Mouse (Mus musculus) MEL (cell line): ENCODE measurements at regions not wholly inside any gene's neighbourhood (a gene's known extent, or its start where the extent isn't known, plus 50 kb on each side); places are given as distances from the start of the nearest gene placed in this dataset.

Source experiments
- DNase-seq: peaks from one replicate; pipeline ENCODE4 v3.0.0; 2011; ENCODE audit warnings: low read depth, low spot score
- H3K27ac ChIP-seq: 2 replicates; pipeline ENCODE4 v1.5.1; 2012; ENCODE audit warnings: low read depth, mild to moderate bottlenecking, control low read depth, low read length, moderate library complexity; ENCODE audit not compliant: control insufficient read depth
- H3K27me3 ChIP-seq, 2 experiments: fragments of 150-350 bp in 1 of 2; sonication (generic) in 1 of 2; 2 replicates each; pipeline ENCODE4 v1.6.1; 2012; ENCODE audit warnings: low read length in 2 of 2, mild to moderate bottlenecking in 2 of 2, improper control_type of control experiment in 1 of 2, moderate library complexity in 1 of 2; ENCODE audit not compliant: insufficient read depth in 2 of 2, control insufficient read depth in 1 of 2
- H3K36me3 ChIP-seq, 2 experiments: 2 replicates each; pipeline ENCODE4 v1.6.1; 2012 to 2014; ENCODE audit warnings: low read length in 2 of 2, improper control_type of control experiment in 1 of 2, inconsistent platforms in 1 of 2, mild to moderate bottlenecking in 1 of 2; ENCODE audit not compliant: insufficient read depth in 2 of 2, control insufficient read depth in 1 of 2
- H3K4me1 ChIP-seq, 2 experiments: fragments of 150-350 bp in 1 of 2; sonication (generic) in 1 of 2; 2 replicates each; pipeline ENCODE4 v1.6.1; 2012; ENCODE audit warnings: low read length in 2 of 2, improper control_type of control experiment in 1 of 2, mild to moderate bottlenecking in 1 of 2; ENCODE audit not compliant: insufficient read depth in 2 of 2, control insufficient read depth in 1 of 2
- H3K4me3 ChIP-seq, 2 experiments: fragments of 150-350 bp in 1 of 2; sonication (generic) in 1 of 2; 2 replicates each; pipeline ENCODE4 v1.5.1; 2012; ENCODE audit warnings: low read depth in 2 of 2, low read length in 2 of 2, mild to moderate bottlenecking in 2 of 2, moderate library complexity in 2 of 2, control low read depth in 1 of 2, improper control_type of control experiment in 1 of 2; ENCODE audit not compliant: control insufficient read depth in 1 of 2, insufficient read depth in 1 of 2
- H3K79me2 ChIP-seq: 2 replicates; pipeline ENCODE4 v1.6.1; 2012; ENCODE audit warnings: mild to moderate bottlenecking, low read length, moderate library complexity; ENCODE audit not compliant: control insufficient read depth, poor library complexity, insufficient read depth
- H3K9ac ChIP-seq: 2 replicates; pipeline ENCODE4 v1.6.1; 2012; ENCODE audit warnings: low read depth, mild to moderate bottlenecking, control low read depth, low read length, moderate library complexity; ENCODE audit not compliant: control insufficient read depth, poor library complexity, severe bottlenecking
- H3K9me3 ChIP-seq: fragments of 150-350 bp; sonication (generic); replicated peaks from 2 replicates; pipeline ENCODE4 v1.6.1; 2012; ENCODE audit warnings: mild to moderate bottlenecking, low read length, improper control_type of control experiment, moderate library complexity; ENCODE audit not compliant: insufficient read depth
- E2F4 ChIP-seq: IDR thresholded peaks from 2 replicates; pipeline ENCODE4 v1.6.1; 2011; ENCODE audit warnings: low read depth, low read length, improper control_type of control experiment, borderline replicate concordance
- EP300 ChIP-seq, 2 experiments: IDR thresholded peaks; 2 replicates each; pipeline ENCODE4 v1.6.1; 2011; ENCODE audit warnings: improper control_type of control experiment in 2 of 2, low read length in 2 of 2, low read depth in 1 of 2, mild to moderate bottlenecking in 1 of 2
- ETS1 ChIP-seq: IDR thresholded peaks from 2 replicates; pipeline ENCODE4 v1.6.1; 2012; ENCODE audit warnings: low read depth, mild to moderate bottlenecking, inconsistent platforms, low read length, improper control_type of control experiment, moderate library complexity
- GATA1 ChIP-seq: IDR thresholded peaks from 2 replicates; pipeline ENCODE4 v1.6.1; 2011; ENCODE audit warnings: low read depth, low read length, improper control_type of control experiment
- HCFC1 ChIP-seq: IDR thresholded peaks from 2 replicates; pipeline ENCODE4 v1.6.1; 2012; ENCODE audit warnings: low read depth, mild to moderate bottlenecking, inconsistent platforms, low read length, improper control_type of control experiment, moderate library complexity
- KAT2A ChIP-seq: conservative IDR thresholded peaks from 2 replicates; pipeline ENCODE4 v1.6.1; 2012; ENCODE audit warnings: low read depth, low read length, improper control_type of control experiment, inconsistent platforms
- MAFK ChIP-seq: IDR thresholded peaks from 2 replicates; pipeline ENCODE4 v1.6.1; 2011; ENCODE audit warnings: low read depth, mild to moderate bottlenecking, low read length, improper control_type of control experiment, borderline replicate concordance
- MYB ChIP-seq: IDR thresholded peaks from 2 replicates; pipeline ENCODE4 v1.6.1; 2011; ENCODE audit warnings: mild to moderate bottlenecking, low read depth, low read length, improper control_type of control experiment
- POLR2A ChIP-seq, 2 experiments: IDR thresholded peaks; 2 replicates each; pipeline ENCODE4 v1.6.1; 2011 to 2012; ENCODE audit warnings: low read length in 2 of 2, mild to moderate bottlenecking in 2 of 2, control low read depth in 1 of 2, improper control_type of control experiment in 1 of 2, low read depth in 1 of 2, moderate library complexity in 1 of 2; ENCODE audit not compliant: control insufficient read depth in 1 of 2, insufficient read depth in 1 of 2, poor library complexity in 1 of 2
- POLR2AphosphoS2 ChIP-seq: IDR thresholded peaks from 2 replicates; pipeline ENCODE4 v1.6.1; 2011; ENCODE audit warnings: low read length, improper control_type of control experiment
- SIN3A ChIP-seq: IDR thresholded peaks from 2 replicates; pipeline ENCODE4 v1.6.1; 2012; ENCODE audit warnings: low read length, improper control_type of control experiment, inconsistent platforms
- SMC3 ChIP-seq: IDR thresholded peaks from 2 replicates; pipeline ENCODE4 v1.6.1; 2011; ENCODE audit warnings: low read depth, low read length, improper control_type of control experiment
- TCF12 ChIP-seq: IDR thresholded peaks from 2 replicates; pipeline ENCODE4 v1.6.1; 2014; ENCODE audit warnings: low read depth, mild to moderate bottlenecking, inconsistent platforms, low read length, improper control_type of control experiment, moderate library complexity
- USF2 ChIP-seq, 2 experiments: IDR thresholded peaks; 2 replicates each; pipeline ENCODE4 v1.6.1; 2011 to 2012; ENCODE audit warnings: improper control_type of control experiment in 2 of 2, low read length in 2 of 2, borderline replicate concordance in 1 of 2, inconsistent platforms in 1 of 2, low read depth in 1 of 2, mild to moderate bottlenecking in 1 of 2; ENCODE audit not compliant: insufficient read depth in 1 of 2
- ZC3H11A ChIP-seq: IDR thresholded peaks from 2 replicates; pipeline ENCODE4 v1.6.1; 2012; ENCODE audit warnings: low read depth, mild to moderate bottlenecking, inconsistent platforms, low read length, improper control_type of control experiment
- ZMIZ1 ChIP-seq: IDR thresholded peaks from 2 replicates; pipeline ENCODE4 v1.6.1; 2012; ENCODE audit warnings: low read depth, mild to moderate bottlenecking, inconsistent platforms, low read length, improper control_type of control experiment, moderate library complexity
- ZNF384 ChIP-seq: IDR thresholded peaks from 2 replicates; pipeline ENCODE4 v1.6.1; 2012; ENCODE audit warnings: low read depth, mild to moderate bottlenecking, inconsistent platforms, low read length, improper control_type of control experiment

DNA sequence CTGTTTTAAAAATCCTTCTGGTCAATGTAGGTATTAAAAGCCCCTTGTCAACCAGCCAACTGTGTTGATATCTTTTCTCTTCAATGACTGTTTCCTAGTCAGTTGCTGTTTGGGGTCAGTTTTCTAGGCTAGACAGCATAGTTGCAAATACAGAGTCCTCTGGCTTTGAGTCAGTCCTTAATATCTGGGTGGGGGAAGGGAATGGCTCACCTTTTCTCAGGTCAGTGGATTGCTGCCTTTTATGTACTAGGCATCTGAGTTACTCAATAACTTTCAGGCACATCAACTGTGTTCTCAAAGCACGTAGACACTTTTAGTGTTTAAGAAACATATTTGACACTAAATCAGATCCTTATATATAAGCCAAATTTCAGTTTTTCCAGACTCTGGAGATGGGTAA is 396.1 kb downstream of the Pik3r1 start:
- Histone ChIP-seq H3K9me3 (no peaks in the 10 kb centered on the region), H3K4me1 (no peaks in the 10 kb centered on the region), H3K27me3 (no peaks in the 10 kb centered on the region), H3K36me3 (peaks cover 0 to 2% of the 10 kb centered on the region in 2 experiments; a peak in 1 of 4 replicates), H3K4me3 (no peak overlapping the region), H3K27ac (no peak overlapping the region), H3K79me2 (no peaks in the 10 kb centered on the region), H3K9ac (no peak overlapping the region)
- no peak for TF ChIP-seq HCFC1
- no peak for TF ChIP-seq TCF12
- TF ChIP-seq ZC3H11A: no peak
- no peak for TF ChIP-seq USF2 (IDR thresholded peaks at IDR 0.05; ENCODE audit: borderline replicate concordance in 1 of 2, insufficient read depth in 1 of 2, low read depth in 1 of 2, low read length in 2 of 2)
- no peak for TF ChIP-seq SIN3A
- TF ChIP-seq POLR2AphosphoS2: no peak
- no peak for TF ChIP-seq ZNF384
- TF ChIP-seq EP300 (IDR thresholded peaks at IDR 0.05; ENCODE audit: low read depth in 1 of 2, low read length in 2 of 2): no peak
- TF ChIP-seq MAFK: no peak
- TF ChIP-seq ETS1: no peak
- no peak for TF ChIP-seq KAT2A
- no peak for TF ChIP-seq POLR2A (IDR thresholded peaks at IDR 0.05; ENCODE audit: control insufficient read depth in 1 of 2, insufficient read depth in 1 of 2, low read depth in 1 of 2, low read length in 2 of 2, poor library complexity in 1 of 2)
- DNase-seq: no peak

- no peak overlapping the region for H3K27ac ChIP-seq
- H3K27me3 ChIP-seq: no peaks in the 10 kb centered on the region
- H3K36me3 ChIP-seq: peaks cover 0 to 2% of the 10 kb centered on the region in 2 experiments; a peak in 1 of 4 replicates
- no peaks in the 10 kb centered on the region for H3K4me1 ChIP-seq
- H3K79me2 ChIP-seq: no peaks in the 10 kb centered on the region
- H3K4me3 ChIP-seq: no peak overlapping the region
- no peak overlapping the region for H3K9ac ChIP-seq
- TF ChIP-seq SIN3A (no peak), EP300 (IDR thresholded peaks at IDR 0.05; ENCODE audit: low read depth in 1 of 2, low read length in 2 of 2) (0 out of 4 replicates have a peak, but pooled peaks of 1 of the 2 experiments have one; percentile 26), GATA1 (peak; percentile 62), TCF12 (peak; percentile 57), SMC3 (no peak), ZMIZ1 (no peak), E2F4 (no peak), MYB (no peak)
- H3K9me3 ChIP-seq: no peaks in the 10 kb centered on the region
- peak; percentile 54 for DNase-seq
These were observed 399.8 kb downstream of the Pik3r1 start for GRCm38 (mm10) chr13:101368170-101368569.
